Mouse (Mus musculus) CH12.LX (cell line): Measurements from ENCODE around the gene Napa.

Experiments used
- CHD1 ChIP-seq: IDR thresholded peaks from 2 replicates; pipeline ENCODE4 v1.6.1; 2012; ENCODE audit warnings: low read depth, low read length, improper control_type of control experiment, inconsistent platforms
- POLR2A ChIP-seq: IDR thresholded peaks from 2 replicates; pipeline ENCODE4 v1.6.1; 2011; ENCODE audit warnings: low read depth, mild to moderate bottlenecking, improper control_type of control experiment, low read length
- RAD21 ChIP-seq: IDR thresholded peaks from 2 replicates; pipeline ENCODE4 v1.6.1; 2011; ENCODE audit warnings: low read depth, mild to moderate bottlenecking, low read length, improper control_type of control experiment, moderate library complexity
- SIN3A ChIP-seq: IDR thresholded peaks from 2 replicates; pipeline ENCODE4 v1.6.1; 2012; ENCODE audit warnings: low read length, improper control_type of control experiment, inconsistent platforms
- USF1 ChIP-seq: IDR thresholded peaks from 2 replicates; pipeline ENCODE4 v1.6.1; 2014; ENCODE audit warnings: low read depth, mild to moderate bottlenecking, inconsistent platforms, low read length, improper control_type of control experiment
- ZC3H11A ChIP-seq: IDR thresholded peaks from 2 replicates; pipeline ENCODE4 v1.6.1; 2012; ENCODE audit warnings: low read depth, mild to moderate bottlenecking, inconsistent platforms, low read length, improper control_type of control experiment

- TF ChIP-seq POLR2A = no peak
- no peak for TF ChIP-seq USF1
- TF ChIP-seq SIN3A = no peak
- TF ChIP-seq ZC3H11A = no peak
- no peak for TF ChIP-seq RAD21
- TF ChIP-seq CHD1 = no peak
These were observed 22.0 kb downstream of the Napa start for GRCm38 (mm10) chr7:16120262-16120600.
